Comparison of ENCODE assay signal across 7 mouse cellular contexts in genomic region chr17:6342606-6343294, GRCm38 (mm10). TPM values are rescaled to one million over a fixed set of nuclear protein-coding genes. Genes with fewer than 3 reads are reported as not detected.
DNase-seq lines count a peak whose midpoint lies in the region; ATAC-seq and TF ChIP-seq lines count a peak whose summit lies in the region.
"Not testable (repeated sequence)": the region's sequence is repeated elsewhere in the genome, so short reads cannot be mapped to it uniquely, and the experiment has no call there.

No protein-coding gene starts in this region.

- not testable (repeated sequence) for H3K4me1 ChIP-seq in heart, embryonic 16.5 days (ENCODE audit: control insufficient read depth, insufficient read depth, low read length); hindbrain, embryonic 16.5 days (ENCODE audit: control insufficient read depth, insufficient read depth, low read depth, low read length); limb, embryonic 11.5 days (ENCODE audit: control insufficient read depth, insufficient read depth, low read length); lung, embryonic 15.5 days; stomach, postnatal 0 days (replicated peaks; ENCODE audit: control insufficient read depth, insufficient read depth)

- not testable (repeated sequence) for TF ChIP-seq CTCF in stomach, postnatal 0 days (IDR thresholded peaks at IDR 0.05; ENCODE audit: low read depth)

- H3K27ac ChIP-seq in heart, embryonic 16.5 days (ENCODE audit: low read length); hindbrain, embryonic 16.5 days (ENCODE audit: low read depth, low read length); limb, embryonic 11.5 days (replicated peaks; ENCODE audit: low read depth, low read length); lung, embryonic 15.5 days; stomach, postnatal 0 days (replicated peaks): not testable (repeated sequence)

- TF ChIP-seq EP300 in stomach, postnatal 0 days (optimal IDR thresholded peaks at IDR 0.05) = not testable (repeated sequence)

- not testable (repeated sequence) for H3K27me3 ChIP-seq in heart, embryonic 16.5 days (ENCODE audit: control insufficient read depth, insufficient read depth, low read length); hindbrain, embryonic 16.5 days (replicated peaks; ENCODE audit: control insufficient read depth, insufficient read depth, low read length); limb, embryonic 11.5 days (ENCODE audit: control insufficient read depth, insufficient read depth, low read length); lung, embryonic 15.5 days; stomach, postnatal 0 days (ENCODE audit: control insufficient read depth, insufficient read depth, low read length)

- ATAC-seq in erythroblast, adult 5-6 weeks (replicated peaks; ENCODE audit: low FRiP score, poor library complexity, severe bottlenecking) = peak; percentile 39; the same call in 1 of the 2 replicates
- ATAC-seq in heart, embryonic 16.5 days (replicated peaks; ENCODE audit: extremely low read depth, insufficient read depth, low FRiP score) = peak; percentile 10
- ATAC-seq in hindbrain, embryonic 16.5 days = peak; percentile 34; the same call in 1 of the 2 replicates
- peak; percentile 35; the same call in 1 of the 2 replicates for ATAC-seq in limb, embryonic 11.5 days (ENCODE audit: insufficient number of reproducible peaks, low FRiP score, low TSS enrichment, low read depth)
- peak; percentile 55; the same call in 1 of the 2 replicates for ATAC-seq in lung, embryonic 15.5 days (ENCODE audit: borderline replicate concordance, extremely low read depth, low FRiP score, low TSS enrichment)
- ATAC-seq in monocyte, adult 5-6 weeks (replicated peaks; ENCODE audit: insufficient number of reproducible peaks, low FRiP score, low TSS enrichment, poor library complexity, severe bottlenecking) = 0 out of 2 replicates have a peak, but pooled peaks have one; percentile 36
- peak; percentile 24; the same call in 1 of the 2 replicates for ATAC-seq in stomach, postnatal 0 days (ENCODE audit: low FRiP score, low TSS enrichment)

- H3K9ac ChIP-seq in heart, embryonic 16.5 days (ENCODE audit: low read length); hindbrain, embryonic 16.5 days (ENCODE audit: low read depth, low read length); limb, embryonic 11.5 days (ENCODE audit: low read length); lung, embryonic 15.5 days; stomach, postnatal 0 days (ENCODE audit: low read length): not testable (repeated sequence)

- H3K36me3 ChIP-seq in heart, embryonic 16.5 days (ENCODE audit: control insufficient read depth, insufficient read depth); hindbrain, embryonic 16.5 days (ENCODE audit: control insufficient read depth, insufficient read depth, low read length); limb, embryonic 11.5 days (ENCODE audit: control insufficient read depth, insufficient read depth, low read length); lung, embryonic 15.5 days; stomach, postnatal 0 days (ENCODE audit: control insufficient read depth, insufficient read depth, low read length): not testable (repeated sequence)

- not testable (repeated sequence) for H3K4me2 ChIP-seq in heart, embryonic 16.5 days (ENCODE audit: low read depth, low read length); hindbrain, embryonic 16.5 days (ENCODE audit: low read length); limb, embryonic 11.5 days (ENCODE audit: low read depth, severe bottlenecking); lung, embryonic 15.5 days; stomach, postnatal 0 days (replicated peaks; ENCODE audit: low read depth)

- no CpG with 5 or more reads among the region's 12 CpGs for WGBS in heart, embryonic 16.5 days
- WGBS in hindbrain, embryonic 16.5 days = no CpG with 5 or more reads among the region's 12 CpGs
- no CpG with 5 or more reads among the region's 12 CpGs for WGBS in limb, embryonic 11.5 days
- WGBS in lung, embryonic 15.5 days = no CpG with 5 or more reads among the region's 12 CpGs
- no CpG with 5 or more reads among the region's 12 CpGs for WGBS in stomach, postnatal 0 days

- H3K9me3 ChIP-seq in heart, embryonic 16.5 days (replicated peaks; ENCODE audit: control insufficient read depth, low read length); hindbrain, embryonic 16.5 days (ENCODE audit: control insufficient read depth, low read length); limb, embryonic 11.5 days (ENCODE audit: control insufficient read depth, low read length); lung, embryonic 15.5 days; stomach, postnatal 0 days (ENCODE audit: control insufficient read depth, low read length): not testable (repeated sequence)

- not testable (repeated sequence) for DNase-seq in limb, embryonic 11.5 days (ENCODE audit: low spot score); stomach, postnatal 0 days (ENCODE audit: low spot score)

- H3K4me3 ChIP-seq in heart, embryonic 16.5 days (ENCODE audit: low read length); hindbrain, embryonic 16.5 days (ENCODE audit: low read length); limb, embryonic 11.5 days (ENCODE audit: low read depth, low read length); lung, embryonic 15.5 days; stomach, postnatal 0 days (ENCODE audit: low read depth, low read length): not testable (repeated sequence)

RNA-seq across cellular contexts. Expression of gene Dynlt1a, which starts 25.4 kb away (rescaled TPM):
- total RNA-seq in erythroblast, adult 5-6 weeks (2015; ENCODE audit: low replicate concordance) = 4.0 and 14.2 TPM in 2 replicates
- total RNA-seq in erythroblast, adult 5-6 weeks (2017; ENCODE audit: low replicate concordance) = 3.3 and 14.1 TPM in 2 replicates
- 11.5 and 13.0 TPM in 2 replicates for polyA plus RNA-seq in heart, embryonic 16.5 days (2015; fragmentation: Nextera tagmentation; extraction: Ambion mirVana)
- 47.9 and 51.4 TPM in 2 replicates for polyA plus RNA-seq in hindbrain, embryonic 16.5 days (2015; fragmentation: Nextera tagmentation; extraction: Ambion mirVana)
- polyA plus RNA-seq in limb, embryonic 11.5 days (2014; fragmentation: Nextera tagmentation; extraction: Ambion mirVana) = 20.8 and 25.6 TPM in 2 replicates
- 15.7 and 16.4 TPM in 2 replicates for polyA plus RNA-seq in lung, embryonic 15.5 days (2015; fragmentation: Nextera tagmentation; extraction: Ambion mirVana)
- 5.5 to 9.0 TPM (median 6.0 TPM) in 3 replicates for total RNA-seq in monocyte, adult 5-6 weeks (2017)
- polyA plus RNA-seq in stomach, postnatal 0 days (2015; fragmentation: Nextera tagmentation; extraction: Ambion mirVana) = 5.9 and 6.3 TPM in 2 replicates
